Mouse (Mus musculus) 3134 (cell line): ENCODE results near the gene Tm4sf19.

Source experiments
- DNase-seq: peaks from one replicate; pipeline ENCODE4 v3.0.0-alpha.2; 2011; ENCODE audit warnings: low spot score; ENCODE audit not compliant: insufficient read length; ENCODE audit errors: extremely low read depth

Gene Tm4sf19

DNA sequence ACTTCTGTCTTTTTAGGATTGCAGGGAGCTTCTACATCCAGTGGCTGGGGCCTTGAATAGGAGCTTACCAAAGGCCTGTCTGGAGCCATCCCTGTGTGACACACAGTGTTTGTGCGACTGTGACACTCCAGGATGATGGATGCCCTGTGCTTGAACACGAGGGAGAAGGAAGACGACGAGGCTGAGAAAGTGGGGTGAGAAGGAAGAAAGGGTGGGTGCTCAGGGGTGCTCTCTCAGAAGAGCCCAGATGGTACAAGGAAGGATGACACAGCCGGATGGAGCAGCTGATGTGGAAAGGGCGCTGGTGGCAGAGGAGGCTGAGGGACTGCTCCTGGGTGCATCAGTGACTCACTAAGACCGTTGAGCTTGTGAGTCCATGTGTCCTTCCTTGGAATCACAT, at the start of gene Tm4sf19:
TSS of gene Tm4sf19 (plus strand) at position 240 of the 400 bp plus-strand sequence.
- no peak for DNase-seq

DNA sequence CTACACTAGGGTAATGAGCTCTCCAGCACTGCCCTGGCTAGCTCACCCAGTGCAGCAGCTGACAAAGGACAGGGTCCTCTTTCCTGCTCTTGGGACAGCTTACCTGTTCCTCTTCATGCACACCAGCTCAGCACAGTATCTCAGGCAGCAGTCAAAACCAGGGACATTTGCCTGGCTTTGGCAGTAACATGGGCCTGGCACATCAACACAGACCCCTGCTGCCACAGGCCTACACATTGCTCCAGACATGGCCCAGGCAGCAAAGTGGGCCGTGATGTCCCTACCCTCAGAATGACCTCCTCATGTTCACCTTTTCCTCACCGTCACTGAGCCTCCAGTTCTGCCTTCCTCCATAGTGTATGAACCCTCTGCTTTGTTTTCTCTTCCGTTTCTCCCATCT, 49.5 kb upstream of the Tm4sf19 start:
- no peak for DNase-seq

DNA sequence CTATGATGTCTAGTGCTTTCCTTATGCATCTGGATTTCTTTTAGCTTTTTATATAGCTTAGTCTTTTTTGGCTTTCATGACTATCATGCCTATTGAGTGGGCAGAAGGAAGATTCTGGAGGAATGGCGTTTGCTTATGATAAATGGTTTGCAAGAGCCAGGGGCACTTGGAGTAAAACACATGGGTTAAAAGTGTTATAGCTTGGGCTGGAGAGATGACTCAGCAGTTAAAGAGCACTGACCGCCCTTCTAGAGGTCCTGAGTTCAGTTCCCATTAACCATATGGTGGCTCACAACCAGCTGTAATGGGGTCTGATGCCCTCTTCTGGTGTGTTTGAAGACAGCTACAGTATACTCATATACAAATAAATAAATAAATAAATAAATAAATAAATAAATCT, 36.8 kb upstream of the Tm4sf19 start:
- no peak for DNase-seq

DNA sequence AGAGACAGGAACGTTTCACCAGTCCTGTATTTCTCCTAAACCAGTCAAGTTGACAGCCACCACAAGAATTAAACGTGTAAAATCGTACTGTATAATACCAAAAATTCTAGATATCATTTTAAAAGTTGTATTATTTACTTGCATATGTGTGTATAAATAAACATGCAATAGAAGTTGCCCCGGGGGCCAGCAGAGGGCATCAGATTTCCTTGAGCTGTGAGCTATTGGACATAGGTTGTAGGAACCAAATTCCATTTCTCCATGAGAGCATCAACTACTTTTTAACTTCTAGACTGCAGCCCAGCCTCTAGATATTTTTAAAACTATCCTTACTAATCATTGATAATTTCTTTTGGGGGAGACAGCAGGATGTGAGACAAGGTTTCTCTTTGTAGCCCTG, 29.0 kb upstream of the Tm4sf19 start:
- no peak for DNase-seq

DNA sequence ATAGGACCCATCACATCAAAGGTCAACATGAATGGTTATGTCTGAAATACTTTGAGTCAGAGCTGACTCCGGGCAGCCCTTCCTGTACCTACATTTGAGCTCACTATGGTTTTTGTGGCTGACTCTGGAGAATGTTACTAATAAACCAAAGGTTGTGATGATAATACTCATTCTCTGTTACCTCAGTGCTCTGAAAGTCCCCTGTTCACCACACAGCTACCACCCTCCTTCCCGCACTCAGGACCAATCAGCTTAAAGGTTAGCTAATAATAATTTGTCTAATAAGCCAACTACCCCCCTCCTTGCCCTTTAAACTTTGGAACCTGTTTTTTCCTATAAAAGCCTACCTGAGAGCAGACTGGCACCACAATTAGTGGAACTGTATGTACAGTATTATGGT, 20.7 kb upstream of the Tm4sf19 start:
- DNase-seq: no peak

DNA sequence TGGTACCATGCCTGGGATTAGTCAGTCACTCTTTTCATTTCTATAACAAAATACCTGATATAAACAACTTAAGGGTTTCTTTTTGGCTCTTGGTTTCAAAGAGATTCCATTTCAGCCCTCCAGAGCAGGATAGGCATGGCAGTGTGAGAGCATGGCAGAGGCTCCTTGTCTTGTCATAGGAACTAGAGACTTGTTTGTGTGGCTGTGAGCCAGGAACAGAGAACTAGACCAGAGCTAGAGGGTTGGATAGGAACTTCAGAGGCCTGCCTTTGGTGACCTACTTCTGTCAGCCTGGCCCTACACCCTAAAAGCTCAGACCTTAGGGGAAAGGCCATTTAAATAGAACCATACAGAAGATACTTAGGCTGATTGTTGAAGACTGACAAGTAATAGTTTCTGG, 17.4 kb upstream of the Tm4sf19 start:
- DNase-seq: no peak

DNA sequence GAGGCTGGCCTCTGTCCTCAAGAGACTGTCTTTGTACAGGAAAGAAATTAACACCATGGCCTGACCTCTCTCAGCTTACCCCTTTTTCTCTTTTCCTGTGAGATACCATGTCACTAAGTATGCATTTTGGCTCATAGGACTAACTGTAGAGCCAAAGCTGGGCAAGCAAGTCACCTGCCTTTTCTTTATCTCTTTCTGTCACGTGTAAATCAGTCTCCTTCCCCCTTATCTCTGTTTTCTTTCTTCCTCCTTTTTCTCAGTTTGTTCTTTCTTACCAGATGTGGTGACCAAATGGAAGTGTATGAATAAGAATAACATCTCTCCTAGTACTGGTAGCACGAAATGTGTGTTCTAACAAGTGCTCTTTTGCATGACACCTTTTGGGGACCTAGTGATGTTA, 15.4 kb upstream of the Tm4sf19 start:
- DNase-seq: no peak

DNA sequence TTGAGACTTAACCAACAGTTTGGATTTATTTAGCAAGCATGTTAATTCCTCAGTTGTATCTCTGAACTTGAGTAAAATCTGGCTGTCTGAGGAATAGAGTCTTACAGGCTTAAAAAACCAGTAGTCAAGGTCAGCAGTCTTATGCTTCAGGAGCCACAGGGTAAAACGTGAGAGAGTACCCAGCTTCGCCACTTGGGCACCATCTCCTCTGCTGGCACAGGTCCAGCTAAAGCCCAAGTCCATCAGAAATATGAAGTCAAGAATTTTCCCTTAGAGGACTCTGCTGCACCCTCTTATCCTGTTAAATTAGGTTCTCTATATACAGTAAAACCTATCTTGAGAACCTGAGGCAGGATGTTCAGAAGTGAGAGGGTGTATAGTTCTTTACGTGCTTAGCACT, 13.5 kb upstream of the Tm4sf19 start:
- DNase-seq: no peak

DNA sequence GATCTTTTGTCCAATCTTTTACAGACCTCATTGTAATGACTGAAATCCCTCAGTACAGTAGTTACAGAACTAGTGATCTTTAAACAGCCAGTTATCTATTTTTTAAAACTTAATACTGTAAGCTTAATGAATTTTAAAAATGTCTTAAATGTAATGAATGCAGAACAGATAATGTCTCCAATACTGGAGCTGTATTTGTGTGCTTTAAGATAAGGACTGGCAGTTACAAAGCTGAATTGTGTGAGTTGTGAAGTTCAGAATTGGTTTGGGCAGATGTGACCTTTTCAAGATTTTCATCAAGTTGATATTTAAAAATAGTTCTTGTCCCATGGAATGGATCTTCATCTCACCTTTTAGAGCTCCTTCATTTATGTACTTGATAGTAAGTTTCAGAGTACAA, 11.3 kb upstream of the Tm4sf19 start:
- DNase-seq: no peak

DNA sequence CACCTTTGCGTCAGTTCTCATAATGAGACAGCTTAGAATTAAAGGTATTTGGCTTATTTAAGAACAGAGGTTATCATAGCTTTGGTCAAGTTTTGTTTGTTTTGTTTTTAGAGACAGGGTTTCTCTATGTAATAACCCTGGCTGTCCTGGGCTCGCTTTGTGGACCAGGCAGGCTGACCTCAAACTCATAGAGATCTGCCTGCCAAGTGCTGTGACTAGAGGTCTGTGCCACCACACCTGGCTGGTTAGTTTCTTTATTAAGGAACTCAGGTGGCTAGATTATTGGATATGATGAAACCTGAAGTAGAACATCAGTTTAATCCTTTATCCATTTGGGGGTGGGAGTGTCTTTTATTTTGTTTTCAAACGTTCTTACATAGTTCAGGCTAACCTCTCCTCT, 10.5 kb upstream of the Tm4sf19 start:
- DNase-seq: no peak

DNA sequence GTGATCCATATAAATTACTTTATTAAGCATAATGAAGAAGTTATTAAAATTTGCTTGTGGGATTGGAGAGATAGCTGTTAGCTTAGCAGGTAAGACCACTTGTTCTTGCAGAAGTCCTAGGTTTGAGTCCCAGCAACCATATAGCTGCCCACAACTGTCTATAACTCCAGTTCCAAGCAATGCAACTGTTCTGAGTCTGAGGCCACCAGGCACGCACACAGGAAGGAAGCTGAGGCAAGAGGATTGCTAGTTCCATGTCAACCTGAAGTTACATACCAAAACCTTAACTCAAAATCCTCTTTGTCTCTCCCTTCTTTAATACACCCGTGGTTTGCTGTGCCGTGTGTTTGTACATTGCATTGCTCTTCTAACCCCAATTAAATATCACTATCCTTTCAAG, 9.4 kb upstream of the Tm4sf19 start:
- DNase-seq: no peak

DNA sequence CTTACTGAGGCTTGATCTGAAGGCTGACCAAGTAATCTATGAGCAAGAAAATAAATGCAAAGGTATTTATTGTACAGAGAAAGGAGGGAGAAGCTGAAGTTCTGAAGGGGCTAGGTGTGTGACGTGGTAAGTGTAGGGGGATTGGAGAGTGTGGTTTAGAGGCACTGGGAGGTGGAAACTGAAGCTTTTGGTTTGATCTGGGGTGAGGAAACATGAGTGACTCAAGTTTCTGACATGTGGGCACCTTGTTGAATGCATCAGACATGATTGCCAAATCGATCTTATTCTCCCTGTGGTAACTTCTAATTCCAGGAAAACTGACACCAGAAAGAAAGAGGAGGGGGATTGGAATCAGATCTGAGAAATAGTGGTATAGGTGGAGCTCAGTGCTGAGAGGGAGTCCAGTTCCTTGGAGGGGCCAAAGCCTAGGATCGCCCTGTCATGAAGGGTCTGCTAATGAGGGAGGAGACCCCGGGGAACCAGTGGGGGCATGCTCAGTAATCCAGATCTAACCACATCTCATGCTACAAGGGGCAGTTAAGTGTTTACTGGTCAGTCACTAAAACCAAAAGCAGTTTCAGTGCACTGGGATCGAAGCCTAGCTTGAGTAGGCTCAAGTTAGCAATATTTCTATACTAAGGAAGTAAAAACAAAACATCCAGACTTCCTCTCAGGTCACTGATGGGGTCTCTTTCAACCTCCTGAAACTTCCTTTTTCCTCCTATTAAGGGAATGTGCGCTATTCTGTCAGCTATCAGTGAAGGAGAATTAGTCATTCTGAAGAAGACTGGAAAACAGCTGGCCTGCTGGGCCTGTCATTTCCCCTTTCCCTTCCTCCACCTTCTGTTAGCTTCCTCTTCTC, 4.4 kb upstream of the Tm4sf19 start:
- no peak for DNase-seq

DNA sequence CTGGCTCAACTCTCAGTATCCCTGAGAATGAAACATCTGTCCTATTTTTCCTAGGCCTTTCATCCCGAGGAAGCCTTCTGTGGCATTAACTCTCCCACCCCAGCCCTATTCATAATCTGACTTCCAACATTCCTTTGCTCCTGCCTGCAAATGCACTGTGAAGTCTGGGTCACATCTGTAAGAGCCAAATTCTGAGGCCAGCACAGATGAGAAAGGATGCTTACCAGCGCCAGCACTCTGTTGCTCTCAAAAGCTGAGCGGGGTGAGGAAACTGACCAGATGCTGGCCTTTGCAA, 3.8 kb upstream of the Tm4sf19 start:
- DNase-seq: no peak

DNA sequence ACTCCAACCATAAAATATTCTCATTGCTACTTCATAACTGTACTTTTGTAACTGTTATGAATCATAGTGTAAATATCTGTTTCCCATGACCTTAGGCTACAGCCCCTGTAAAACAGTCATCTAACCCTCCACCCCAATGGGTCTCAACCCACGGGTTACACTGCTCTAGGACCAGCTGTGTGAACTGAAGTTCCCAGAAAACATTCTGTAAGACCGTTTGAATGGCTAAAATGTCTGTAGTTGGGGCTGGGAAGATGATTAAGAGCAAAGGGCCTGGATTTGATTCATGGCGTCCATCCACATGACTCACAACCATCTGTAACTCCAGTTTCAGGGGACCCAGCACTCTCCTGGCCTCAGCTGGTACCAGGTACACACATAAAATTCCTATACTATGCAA, 2.1 kb upstream of the Tm4sf19 start:
- peak; percentile 44 for DNase-seq

DNA sequence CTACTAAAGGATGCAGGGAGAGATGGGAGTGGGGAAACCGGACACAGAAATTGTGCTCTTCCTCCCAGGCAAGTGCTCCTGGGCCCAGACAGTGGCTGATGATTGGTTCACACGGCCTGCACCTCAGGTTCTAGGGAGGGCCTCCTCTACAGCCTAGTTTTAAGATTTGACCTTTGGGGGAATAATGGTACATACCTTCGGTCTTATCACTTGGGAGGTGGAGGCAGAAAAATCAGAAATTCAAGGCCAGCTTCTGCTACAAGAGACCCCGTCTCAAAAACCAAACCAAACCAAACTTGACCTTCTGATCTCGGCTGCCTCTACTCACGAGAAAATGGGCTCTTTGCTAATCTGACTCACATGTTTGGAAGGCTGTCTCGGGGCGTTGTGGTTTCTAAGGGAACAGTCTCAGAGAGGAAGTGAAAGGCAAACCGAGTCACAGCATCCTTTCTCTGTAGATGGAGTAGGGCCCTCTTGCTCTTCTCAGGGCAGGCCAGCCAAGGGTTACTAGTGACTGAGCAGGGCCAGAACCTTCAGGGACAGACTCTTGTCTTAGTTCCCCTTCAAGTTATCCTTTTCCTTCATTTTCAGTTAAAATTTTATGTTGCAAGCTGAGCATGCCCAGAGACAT, 1.1 kb downstream of the Tm4sf19 start:
- DNase-seq: peak; percentile 54

DNA sequence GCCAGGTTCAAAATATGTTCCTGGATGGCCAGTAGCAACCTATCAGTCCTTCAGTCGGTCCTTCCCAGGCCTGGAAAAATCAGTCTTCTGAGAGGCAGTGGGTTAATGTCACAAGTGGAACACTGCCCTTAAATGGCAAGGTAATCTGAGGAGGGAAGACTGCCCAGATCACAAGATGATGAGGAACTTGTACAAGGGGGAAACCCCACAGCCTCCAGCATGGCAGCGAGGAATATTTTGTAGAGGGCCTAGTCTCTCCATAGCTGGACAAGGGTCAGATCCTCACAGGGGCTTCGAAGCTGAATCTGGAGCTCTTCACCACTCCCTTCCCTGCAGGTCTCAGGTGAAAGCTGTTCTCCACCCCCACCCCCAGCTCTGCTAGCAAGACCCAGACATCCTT, 2.5 kb downstream of the Tm4sf19 start:
- no peak for DNase-seq

DNA sequence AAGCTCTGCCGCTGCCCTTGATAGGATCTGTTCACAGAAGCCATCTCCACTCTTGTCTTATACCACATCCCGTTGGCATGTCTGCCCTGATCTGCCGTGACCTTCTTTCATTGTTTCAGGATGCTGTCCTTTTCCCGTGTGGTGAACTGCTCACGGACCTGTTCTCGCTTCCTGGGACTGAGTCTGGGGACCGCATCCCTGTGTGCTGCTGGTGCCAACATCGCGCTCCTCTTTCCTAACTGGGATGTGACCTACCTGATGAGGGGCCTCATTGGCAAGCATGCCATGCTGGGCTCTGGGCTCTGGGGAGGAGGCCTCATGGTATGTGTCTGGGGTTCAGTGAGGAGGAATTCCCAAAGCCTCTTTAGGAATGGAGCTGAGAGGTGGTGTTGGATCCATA, 5.4 kb downstream of the Tm4sf19 start:
- DNase-seq: no peak

DNA sequence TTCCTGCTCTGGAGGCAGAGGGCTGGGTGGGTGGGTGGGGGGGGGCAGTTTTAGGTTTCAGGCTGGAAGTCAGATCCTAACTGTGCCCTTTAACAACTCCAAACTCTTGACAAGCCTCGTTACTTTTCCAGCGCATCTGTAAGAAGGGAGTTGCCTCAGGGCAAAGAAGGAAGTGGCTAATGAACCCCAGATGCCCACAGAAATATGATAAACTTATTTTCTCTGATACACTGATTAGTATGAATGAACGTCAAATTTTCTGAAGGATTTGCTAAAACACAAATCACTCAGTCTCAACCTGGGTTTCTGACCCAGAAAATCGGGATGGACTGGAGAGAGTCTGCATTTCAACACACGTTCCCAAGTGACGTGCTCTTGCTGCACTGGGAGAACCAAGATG, 6.4 kb downstream of the Tm4sf19 start:
- no peak for DNase-seq

DNA sequence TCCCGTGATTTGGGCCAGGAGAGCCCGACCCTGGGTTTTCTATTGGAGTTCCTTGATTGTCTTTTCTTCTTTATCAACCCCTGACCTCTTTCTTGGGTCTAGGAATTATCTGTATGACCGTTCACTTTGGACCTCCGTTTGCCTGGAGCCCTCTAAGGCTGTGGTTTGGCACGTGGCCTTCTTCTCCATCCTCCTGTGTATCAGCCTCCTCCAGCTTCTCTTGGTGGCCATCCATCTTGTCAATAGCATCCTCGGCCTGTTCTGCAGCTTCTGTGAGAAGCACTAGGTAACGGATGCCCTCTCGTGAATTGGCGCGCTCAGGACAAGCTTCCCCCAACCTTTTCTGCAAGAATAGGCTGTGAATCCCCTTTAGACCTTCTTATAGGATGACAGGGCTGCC, 7.4 kb downstream of the Tm4sf19 start:
- no peak for DNase-seq

DNA sequence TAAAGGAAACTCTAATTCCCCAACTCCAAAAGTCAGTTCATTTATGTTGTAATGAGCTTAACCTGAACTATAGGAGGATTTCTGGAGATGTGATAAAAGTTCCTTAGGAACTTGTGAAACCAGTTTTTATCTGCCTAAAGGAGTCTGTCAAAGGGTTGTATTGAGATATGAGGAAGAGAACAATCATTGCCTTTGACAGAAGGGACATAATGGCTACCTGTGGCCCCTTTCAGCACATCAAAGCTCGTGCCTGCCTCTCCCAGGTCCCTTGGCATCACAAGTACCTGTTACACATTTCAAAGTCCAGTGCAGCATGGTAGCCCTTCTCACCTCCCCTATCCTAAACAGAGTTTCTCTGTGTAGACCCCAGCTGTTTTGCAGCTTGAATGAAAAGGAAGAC, 17.2 kb downstream of the Tm4sf19 start:
- no peak for DNase-seq

DNA sequence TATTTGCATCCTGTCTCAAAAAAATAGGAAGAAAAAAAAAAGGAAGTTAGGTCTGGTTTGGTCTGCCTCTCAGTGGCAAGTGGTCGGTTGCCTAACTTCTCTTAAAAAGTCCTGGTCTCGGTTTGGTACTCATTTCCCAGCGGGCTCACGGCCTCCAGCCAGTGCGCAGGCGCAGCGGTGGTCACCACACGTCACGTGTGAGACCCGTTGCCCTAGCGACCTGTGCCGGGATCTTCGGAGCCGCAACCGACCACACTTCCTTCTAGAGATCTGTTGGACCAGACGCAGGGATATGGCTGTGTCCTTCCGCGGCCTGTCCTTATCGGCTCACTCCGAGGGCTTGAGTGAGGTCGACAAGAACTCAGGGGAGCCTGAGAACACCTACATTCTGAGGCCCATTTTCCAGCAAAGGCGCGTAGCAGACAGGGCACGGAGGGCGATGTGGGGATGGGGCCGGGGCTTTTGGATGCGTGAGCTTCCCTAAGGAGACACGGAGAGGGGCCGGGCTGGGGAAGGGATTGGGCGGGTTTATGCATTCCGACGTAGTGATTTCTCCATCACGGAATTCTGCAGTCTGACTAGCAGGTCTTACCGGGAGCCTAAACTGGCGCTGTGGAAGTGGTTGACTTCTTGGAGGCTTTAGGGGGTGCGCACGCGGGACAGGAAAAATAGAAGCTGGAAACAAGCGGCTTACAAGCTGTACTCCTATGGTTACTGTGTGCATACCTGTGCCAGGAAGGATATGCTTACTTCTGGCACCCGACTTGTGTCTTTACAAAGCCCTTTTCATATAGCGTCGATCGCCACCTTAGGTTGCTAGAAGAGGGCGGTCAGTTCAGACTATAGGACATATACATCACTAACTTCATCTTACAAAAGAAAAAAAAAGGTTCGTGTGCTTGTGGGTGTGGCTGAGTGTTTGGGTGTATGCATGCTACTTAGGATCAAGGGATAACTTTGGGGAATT, 19.5 kb downstream of the Tm4sf19 start, which contains the start of gene Tctex1d2:
TSS of gene Tctex1d2 (plus strand) at position 186 of the 967 bp plus-strand sequence.
- DNase-seq: peak; percentile 98
